Mouse (Mus musculus) myocyte (in vitro differentiated cells): ENCODE data around the gene Dock6. TPM values are rescaled to one million over a fixed set of nuclear protein-coding genes. Genes with fewer than 3 reads are reported as not detected.

Experiments
- H3K27me3 ChIP-seq: one replicate; pipeline ENCODE4 v1.6.1; 2011; ENCODE audit not compliant: control insufficient read depth, insufficient read depth, insufficient read length
- H3K36me3 ChIP-seq: one replicate; pipeline ENCODE4 v1.6.1; 2011; ENCODE audit not compliant: control insufficient read depth, insufficient read depth
- H3K4me2 ChIP-seq: one replicate; pipeline ENCODE4 v1.6.1; 2011; ENCODE audit warnings: low read depth, control low read depth
- H3K4me3 ChIP-seq: one replicate; pipeline ENCODE4 v1.5.1; 2011; ENCODE audit warnings: mild to moderate bottlenecking, control low read depth, moderate library complexity
- H3K79me2 ChIP-seq: one replicate; pipeline ENCODE4 v1.6.1; 2011; ENCODE audit not compliant: control insufficient read depth, insufficient read depth
- H3ac ChIP-seq: one replicate; pipeline ENCODE4 v1.6.1; 2011; ENCODE audit not compliant: control insufficient read depth, insufficient read length
- CEBPB ChIP-seq: IDR thresholded peaks from 2 replicates; pipeline ENCODE4 v1.6.1; 2011; ENCODE audit warnings: mild to moderate bottlenecking, moderate library complexity; ENCODE audit not compliant: poor library complexity, insufficient read depth, severe bottlenecking
- E2F4 ChIP-seq: IDR thresholded peaks from one replicate; pipeline ENCODE4 v1.6.1; 2011; ENCODE audit warnings: mild to moderate bottlenecking, control low read depth, moderate library complexity; ENCODE audit not compliant: insufficient read depth
- MAX ChIP-seq: IDR thresholded peaks from one replicate; pipeline ENCODE4 v1.6.1; 2011; ENCODE audit warnings: low read depth, mild to moderate bottlenecking, control low read depth
- MYOD1 ChIP-seq, 3 experiments: IDR thresholded peaks; one replicate each; pipeline ENCODE4 v1.6.1; 2011; ENCODE audit warnings: control low read depth in 2 of 3, low read depth in 2 of 3, mild to moderate bottlenecking in 2 of 3, moderate library complexity in 1 of 3; ENCODE audit not compliant: insufficient read length in 2 of 3, control insufficient read depth in 1 of 3
- MYOG ChIP-seq, 3 experiments: IDR thresholded peaks; one replicate each; pipeline ENCODE4 v1.6.1; 2011; ENCODE audit warnings: control low read depth in 2 of 3, low read depth in 2 of 3, mild to moderate bottlenecking in 2 of 3; ENCODE audit not compliant: insufficient read length in 2 of 3, control insufficient read depth in 1 of 3, insufficient read depth in 1 of 3
- POLR2A ChIP-seq: IDR thresholded peaks from one replicate; pipeline ENCODE4 v1.6.1; 2011; ENCODE audit warnings: low read depth, mild to moderate bottlenecking, control low read depth, moderate library complexity; ENCODE audit not compliant: insufficient read length
- POLR2AphosphoS2 ChIP-seq: IDR thresholded peaks from one replicate; pipeline ENCODE4 v1.6.1; 2011; ENCODE audit warnings: low read depth, control low read depth; ENCODE audit not compliant: insufficient read length
- REST ChIP-seq: IDR thresholded peaks from one replicate; pipeline ENCODE4 v1.6.1; 2011; ENCODE audit warnings: mild to moderate bottlenecking, control low read depth, moderate library complexity; ENCODE audit not compliant: insufficient read depth, insufficient read length
- SRF ChIP-seq: IDR thresholded peaks from one replicate; pipeline ENCODE4 v1.6.1; 2011; ENCODE audit warnings: low read depth; ENCODE audit not compliant: control insufficient read depth, insufficient read length
- TCF12 ChIP-seq: IDR thresholded peaks from one replicate; pipeline ENCODE4 v1.6.1; 2011; ENCODE audit warnings: mild to moderate bottlenecking, control low read depth; ENCODE audit not compliant: poor library complexity, insufficient read depth, severe bottlenecking
- TCF3 ChIP-seq: IDR thresholded peaks from one replicate; pipeline ENCODE4 v1.6.1; 2011; ENCODE audit warnings: low read depth, control low read depth; ENCODE audit not compliant: insufficient read length
- USF1 ChIP-seq: IDR thresholded peaks from one replicate; pipeline ENCODE4 v1.6.1; 2011; ENCODE audit warnings: low read depth, mild to moderate bottlenecking, control low read depth, moderate library complexity
- polyA plus RNA-seq: library from polyadenylated mRNA; unstranded; fragments of >200 nt; fragmentation: generic; extraction: Trizol; gene quantifications from one replicate; pipeline ENCODE4 v1.2.1, GENCODE M21; 2012; ENCODE audit warnings: missing spikeins

Gene Dock6
- polyA plus RNA-seq, 1 experiment, result 20.3 TPM

DNA sequence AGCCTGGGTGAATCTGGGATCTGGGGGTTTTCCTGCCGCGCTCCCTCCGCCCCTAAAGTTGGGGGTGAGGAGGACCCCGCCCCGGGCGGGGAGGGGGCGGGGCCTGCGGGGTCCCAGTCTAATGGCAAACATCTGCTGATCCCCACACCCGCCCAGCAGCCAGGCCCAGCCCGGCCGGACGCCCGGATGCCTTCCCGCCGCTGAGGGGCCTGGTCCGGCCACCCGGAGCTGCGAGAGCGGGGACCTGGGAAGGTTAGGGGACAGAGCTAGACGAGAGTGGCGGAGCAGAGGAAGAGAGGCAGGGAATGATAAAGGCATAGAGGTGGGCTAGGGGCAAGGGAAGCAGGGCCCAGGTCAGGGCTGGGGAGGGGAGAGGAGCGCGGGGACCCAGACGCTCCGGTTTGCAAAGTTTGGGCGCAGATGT, 54.5 kb downstream of the Dock6 start:
- H3K4me2 ChIP-seq, result peak overlapping the region; percentile 87
- H3K27me3 ChIP-seq, result no peaks in the 10 kb centered on the region
- peak overlapping the region; percentile 86 for H3ac ChIP-seq
- peak overlapping the region; percentile 95 for H3K4me3 ChIP-seq
- H3K36me3 ChIP-seq, result peaks cover 12% of the 10 kb centered on the region
- peaks cover 39% of the 10 kb centered on the region for H3K79me2 ChIP-seq
- TF ChIP-seq POLR2AphosphoS2 (no peak), MYOD1 (IDR thresholded peaks at IDR 0.05; ENCODE audit: control insufficient read depth in 1 of 3, insufficient read length in 2 of 3, low read depth in 2 of 3) (peak in 1 of 3 experiments; percentile 55)

DNA sequence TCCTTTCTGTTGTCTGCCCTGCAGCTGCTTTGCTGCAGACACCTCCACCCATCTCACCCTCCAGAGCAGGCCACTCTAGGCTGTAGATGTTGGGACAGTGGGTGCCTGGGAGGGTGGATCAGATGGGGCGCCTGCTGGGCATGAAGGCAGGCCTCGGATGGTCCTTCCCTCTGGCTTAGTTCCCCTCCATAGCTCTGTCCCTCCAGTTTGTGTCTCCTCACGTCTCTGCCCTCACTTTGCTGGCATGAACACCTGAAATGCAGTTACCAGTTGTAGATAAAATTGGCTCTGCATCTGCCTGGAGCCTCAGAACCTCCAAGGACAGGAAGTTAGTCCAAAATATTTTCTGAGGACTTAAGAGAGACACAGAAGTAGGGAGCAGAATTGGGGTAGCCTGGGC, 55.5 kb downstream of the Dock6 start:
- Histone ChIP-seq H3ac (no peak overlapping the region), H3K79me2 (peaks cover 31% of the 10 kb centered on the region)
- TF ChIP-seq MYOG (IDR thresholded peaks at IDR 0.05; ENCODE audit: control insufficient read depth in 1 of 3, insufficient read depth in 1 of 3, insufficient read length in 2 of 3, low read depth in 2 of 3), result peak in 1 of 3 experiments; percentile 20
- TF ChIP-seq TCF12, result no peak
- TF ChIP-seq MYOD1 (IDR thresholded peaks at IDR 0.05; ENCODE audit: control insufficient read depth in 1 of 3, insufficient read length in 2 of 3, low read depth in 2 of 3), result peak in 2 of 3 experiments; percentile 15 to 17

GRCm38 (mm10) chr9:21796259-21796658, 56.2 kb downstream of the Dock6 start:
- TF ChIP-seq REST (no peak), TCF12 (no peak), MYOG (IDR thresholded peaks at IDR 0.05; ENCODE audit: control insufficient read depth in 1 of 3, insufficient read depth in 1 of 3, insufficient read length in 2 of 3, low read depth in 2 of 3) (peak in 1 of 3 experiments; percentile 2), USF1 (no peak), POLR2AphosphoS2 (no peak), CEBPB (no peak), MYOD1 (IDR thresholded peaks at IDR 0.05; ENCODE audit: control insufficient read depth in 1 of 3, insufficient read length in 2 of 3, low read depth in 2 of 3) (peak in 2 of 3 experiments; percentile 30 to 35)
- Histone ChIP-seq H3K27me3 (no peaks in the 10 kb centered on the region), H3K4me3 (peak overlapping the region; percentile 95), H3K36me3 (peaks cover 12% of the 10 kb centered on the region), H3ac (no peak overlapping the region), H3K4me2 (peak overlapping the region; percentile 87), H3K79me2 (peaks cover 36% of the 10 kb centered on the region)

More for the DNA sequence above, 55.5 kb downstream of the Dock6 start:
- H3K4me3 ChIP-seq, result peak overlapping the region; percentile 95
- no peaks in the 10 kb centered on the region for H3K27me3 ChIP-seq
- peaks cover 12% of the 10 kb centered on the region for H3K36me3 ChIP-seq
- peak overlapping the region; percentile 87 for H3K4me2 ChIP-seq

DNA sequence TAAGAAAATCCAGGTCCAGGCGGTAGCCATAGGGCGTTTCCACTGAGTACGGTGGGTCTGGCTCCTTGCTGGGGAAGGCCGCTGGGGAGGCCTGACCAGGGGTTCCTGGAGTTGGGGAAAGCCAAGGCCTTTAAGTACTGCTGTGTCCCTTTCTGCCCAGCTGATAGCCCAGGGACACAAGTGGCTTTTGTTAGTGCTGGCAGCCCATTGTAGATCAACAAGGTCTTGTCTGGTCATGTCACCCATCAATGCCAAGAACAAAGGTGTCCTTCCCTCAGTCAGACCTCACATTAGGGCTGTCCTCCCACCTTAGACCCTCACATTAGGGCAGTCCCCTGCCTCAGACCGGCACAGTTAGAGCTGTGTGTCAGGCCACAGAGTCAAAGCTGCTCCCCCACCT, 56.9 kb downstream of the Dock6 start:
- Histone ChIP-seq H3ac (no peak overlapping the region), H3K4me3 (peak overlapping the region; percentile 95), H3K27me3 (no peaks in the 10 kb centered on the region), H3K4me2 (peak overlapping the region; percentile 87), H3K79me2 (peaks cover 42% of the 10 kb centered on the region), H3K36me3 (peaks cover 14% of the 10 kb centered on the region)
- TF ChIP-seq TCF12 (no peak), SRF (no peak), CEBPB (no peak), MAX (no peak), POLR2A (no peak), MYOD1 (IDR thresholded peaks at IDR 0.05; ENCODE audit: control insufficient read depth in 1 of 3, insufficient read length in 2 of 3, low read depth in 2 of 3) (no peak), POLR2AphosphoS2 (no peak), E2F4 (no peak), USF1 (no peak)

DNA sequence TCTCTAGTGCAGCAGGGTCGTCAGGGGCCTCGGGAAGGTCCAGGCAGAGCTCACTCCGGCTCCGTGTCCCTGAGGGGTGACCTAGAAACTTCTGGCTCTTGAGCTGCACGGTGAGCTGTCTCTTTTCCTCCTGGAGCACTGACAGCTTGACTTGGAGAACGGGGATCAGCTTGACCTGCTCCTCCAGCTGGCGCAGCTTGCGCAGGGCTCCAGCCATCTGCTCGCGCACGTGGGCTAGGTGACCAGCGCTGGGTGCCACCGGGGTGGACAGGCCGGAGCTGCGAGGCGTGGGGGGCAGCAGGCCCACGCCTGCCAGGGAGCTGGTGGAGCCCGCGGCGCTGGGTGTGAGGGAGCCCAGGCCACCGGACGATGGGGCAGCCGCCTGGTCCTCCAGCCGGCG, 57.5 kb downstream of the Dock6 start:
- Histone ChIP-seq H3K4me3 (no peak overlapping the region), H3K27me3 (no peaks in the 10 kb centered on the region), H3K36me3 (peaks cover 17% of the 10 kb centered on the region), H3ac (no peak overlapping the region), H3K4me2 (no peak overlapping the region), H3K79me2 (peaks cover 49% of the 10 kb centered on the region)
- TF ChIP-seq POLR2AphosphoS2, result no peak
- TF ChIP-seq REST, result no peak
- TF ChIP-seq MYOD1 (IDR thresholded peaks at IDR 0.05; ENCODE audit: control insufficient read depth in 1 of 3, insufficient read length in 2 of 3, low read depth in 2 of 3), result no peak
- TF ChIP-seq MAX, result no peak
- TF ChIP-seq SRF, result no peak
- TF ChIP-seq TCF3, result no peak
- no peak for TF ChIP-seq USF1
